In genomic region chr6:72428036-72428435, GRCm38 (mm10) we compare ENCODE assay signal across 8 mouse cellular contexts. TPM values are rescaled to one million over a fixed set of nuclear protein-coding genes. Genes with fewer than 3 reads are reported as not detected.
A peak's percentile ranks its signal among the peaks of the same experiment; 100 is the strongest.
DNase-seq lines count a peak whose midpoint lies in the region; ATAC-seq and TF ChIP-seq lines count a peak whose summit lies in the region.

No protein-coding gene starts in this region.

- no peaks in the 10 kb centered on the region for H3K9me3 ChIP-seq in hindbrain, embryonic 12.5 days (replicated peaks)
- H3K9me3 ChIP-seq in lung, postnatal 0 days (ENCODE audit: low read length): no peaks in the 10 kb centered on the region

- WGBS in hindbrain, embryonic 12.5 days: 42% methylated on average over 8 of the region's 8 CpGs
- WGBS in lung, postnatal 0 days: 29% methylated on average over 8 of the region's 8 CpGs

- no peak for TF ChIP-seq EP300 in lung, postnatal 0 days (IDR thresholded peaks at IDR 0.05)

- H3K4me2 ChIP-seq in hindbrain, embryonic 12.5 days (replicated peaks): no peak overlapping the region
- H3K4me2 ChIP-seq in lung, postnatal 0 days (replicated peaks; ENCODE audit: low read depth, low read length): no peak overlapping the region

- no peaks in the 10 kb centered on the region for H3K4me1 ChIP-seq in hindbrain, embryonic 12.5 days
- H3K4me1 ChIP-seq in lung, postnatal 0 days (ENCODE audit: insufficient read depth, low read depth, low read length): no peaks in the 10 kb centered on the region

- no peak overlapping the region for H3K9ac ChIP-seq in hindbrain, embryonic 12.5 days
- no peak overlapping the region for H3K9ac ChIP-seq in lung, postnatal 0 days (replicated peaks; ENCODE audit: low read depth)

- peak; percentile 43 for DNase-seq in MEL-GATA-1-ER (ENCODE audit: extremely low read depth, low read depth)
- DNase-seq in cerebellum, adult 9-10 months: peak; percentile 78
- DNase-seq in frontal cortex, postnatal 14 days (ENCODE audit: low spot score in 2 of 2): peak; percentile 62 to 73
- peak; percentile 82 to 85 for DNase-seq in layer of hippocampus, postnatal 10 days (ENCODE audit: low spot score in 2 of 2)
- peak; percentile 83 for DNase-seq in lung, postnatal 0 days (ENCODE audit: low spot score)
- DNase-seq in ovary, postnatal 36 days (ENCODE audit: low spot score): peak; percentile 71
- peak; percentile 53 to 82 for DNase-seq in thymus, postnatal 10 days (ENCODE audit: low spot score in 2 of 2)

- peak; percentile 92 for TF ChIP-seq CTCF in lung, postnatal 0 days (IDR thresholded peaks at IDR 0.05)

- ATAC-seq in hindbrain, embryonic 12.5 days (ENCODE audit: low FRiP score): peak; percentile 82
- peak; percentile 85 for ATAC-seq in lung, postnatal 0 days

- H3K4me3 ChIP-seq in hindbrain, embryonic 12.5 days: no peak overlapping the region
- H3K4me3 ChIP-seq in lung, postnatal 0 days (ENCODE audit: low read depth, low read length): no peak overlapping the region

- peaks cover 74% of the 10 kb centered on the region for H3K36me3 ChIP-seq in hindbrain, embryonic 12.5 days
- peaks cover 25% of the 10 kb centered on the region for H3K36me3 ChIP-seq in lung, postnatal 0 days (ENCODE audit: insufficient read depth, low read length)

- H3K27ac ChIP-seq in hindbrain, embryonic 12.5 days: no peak overlapping the region
- no peak overlapping the region for H3K27ac ChIP-seq in lung, postnatal 0 days (ENCODE audit: low read length)

- H3K27me3 ChIP-seq in hindbrain, embryonic 12.5 days: no peaks in the 10 kb centered on the region
- H3K27me3 ChIP-seq in lung, postnatal 0 days (replicated peaks; ENCODE audit: insufficient read depth, low read length): no peaks in the 10 kb centered on the region

RNA-seq across cellular contexts. Expression of gene Mat2a, which starts 11.3 kb away (rescaled TPM):
- 405 and 424 TPM in 2 replicates for polyA plus RNA-seq in hindbrain, embryonic 12.5 days (2016; fragmentation: Nextera tagmentation; extraction: Ambion mirVana)
- 100 to 1,000 TPM; 173 to 191 TPM for total RNA-seq in layer of hippocampus, postnatal 10 days (2021)
- polyA plus RNA-seq in lung, postnatal 0 days (2015; fragmentation: Nextera tagmentation; extraction: Ambion mirVana): 165 and 171 TPM in 2 replicates

RNA-seq across cellular contexts. Expression of gene Ggcx, which starts 13.9 kb away (rescaled TPM):
- polyA plus RNA-seq in hindbrain, embryonic 12.5 days (2016; fragmentation: Nextera tagmentation; extraction: Ambion mirVana): 24.9 and 30.8 TPM in 2 replicates
- total RNA-seq in layer of hippocampus, postnatal 10 days (2021): 10 to 100 TPM; 20.3 to 20.5 TPM
- 28.6 and 32.2 TPM in 2 replicates for polyA plus RNA-seq in lung, postnatal 0 days (2015; fragmentation: Nextera tagmentation; extraction: Ambion mirVana)

RNA-seq across cellular contexts. Expression of gene Vamp8, which starts 37.5 kb away (rescaled TPM):
- 43.9 and 45.5 TPM in 2 replicates for polyA plus RNA-seq in hindbrain, embryonic 12.5 days (2016; fragmentation: Nextera tagmentation; extraction: Ambion mirVana)
- 10 to 100 TPM; 11.1 to 13.8 TPM for total RNA-seq in layer of hippocampus, postnatal 10 days (2021)
- 608 and 656 TPM in 2 replicates for polyA plus RNA-seq in lung, postnatal 0 days (2015; fragmentation: Nextera tagmentation; extraction: Ambion mirVana)

RNA-seq across cellular contexts. Expression of gene Vamp5, which starts 47.8 kb away (rescaled TPM):
- polyA plus RNA-seq in hindbrain, embryonic 12.5 days (2016; fragmentation: Nextera tagmentation; extraction: Ambion mirVana): 10.0 and 11.0 TPM in 2 replicates
- 1 to 10 TPM; 4.2 to 4.6 TPM for total RNA-seq in layer of hippocampus, postnatal 10 days (2021)
- polyA plus RNA-seq in lung, postnatal 0 days (2015; fragmentation: Nextera tagmentation; extraction: Ambion mirVana): 80.5 and 83.3 TPM in 2 replicates

Comparison
In these comparisons a context has a peak if more than half of its experiments do, and no peak if none do; other contexts are left out.
1. RNA of gene Vamp8, which starts 37.5 kb away (polyA plus RNA-seq): 608 to 656 TPM in lung, postnatal 0 days; 43.9 to 45.5 TPM in hindbrain, embryonic 12.5 days; every median in the first group is over 10 times any median in the second.
2. Peak in every context shown above with its lines, with median percentiles within 50 percentile points of each other: DNase-seq.